Mouse (Mus musculus): ENCODE results near the gene Aqp1.

Aqp1 gene

DNA sequence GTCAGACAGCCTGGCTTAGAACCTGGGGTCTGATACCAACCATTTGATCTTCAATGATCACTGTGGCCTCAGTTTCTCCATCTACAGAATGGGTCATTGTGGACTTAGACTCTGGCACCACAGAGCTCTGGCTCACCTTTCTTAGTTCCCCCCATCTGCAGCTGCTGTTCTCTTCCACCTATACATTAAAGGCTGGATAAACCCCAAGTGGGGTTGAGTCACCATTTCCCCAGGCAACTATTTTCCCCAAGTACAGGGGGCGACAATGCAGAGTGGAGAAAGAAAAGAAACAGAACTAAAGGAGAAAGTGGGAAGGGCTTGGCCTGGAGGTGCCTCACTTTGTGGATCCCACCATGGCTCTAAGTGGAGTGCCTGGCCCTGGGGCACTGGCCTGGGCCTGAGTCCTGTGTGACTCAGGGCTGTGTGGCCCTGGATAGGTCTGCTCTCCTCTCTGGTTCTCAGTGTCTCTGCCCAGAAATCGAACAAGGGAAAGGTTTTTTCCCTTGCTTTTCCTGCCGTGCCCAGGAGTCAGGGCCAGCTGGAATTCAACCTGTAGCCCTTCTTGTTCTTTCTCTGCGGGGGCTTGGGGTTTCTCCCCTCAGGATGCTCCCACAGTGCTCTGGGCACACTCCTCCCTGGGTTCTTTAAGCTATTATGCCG is 20.9 kb downstream of the Aqp1 start:
- no peak for DNase-seq (ENCODE audit: low read depth, low spot score)

DNA sequence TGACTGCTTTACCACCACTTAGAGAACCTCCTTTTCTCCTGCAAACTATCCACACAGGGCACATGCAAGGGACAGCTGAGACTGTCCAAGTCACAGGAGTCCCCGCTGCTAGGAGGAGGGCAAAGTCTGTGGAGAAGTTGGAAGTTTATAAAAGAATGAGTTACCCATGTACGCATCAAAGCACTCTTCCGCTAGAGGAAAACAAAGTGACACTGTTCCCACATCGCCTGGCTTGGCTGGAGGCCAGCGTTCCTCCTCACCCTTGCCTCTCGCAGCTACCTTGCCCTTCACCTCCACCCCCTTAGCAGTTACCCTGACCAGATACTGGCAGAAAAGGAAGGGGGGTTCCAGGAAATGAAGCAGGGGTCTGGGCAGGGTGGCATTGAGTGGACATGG is 21.4 kb downstream of the Aqp1 start:
- DNase-seq (ENCODE audit: low read depth, low spot score) = no peak

DNA sequence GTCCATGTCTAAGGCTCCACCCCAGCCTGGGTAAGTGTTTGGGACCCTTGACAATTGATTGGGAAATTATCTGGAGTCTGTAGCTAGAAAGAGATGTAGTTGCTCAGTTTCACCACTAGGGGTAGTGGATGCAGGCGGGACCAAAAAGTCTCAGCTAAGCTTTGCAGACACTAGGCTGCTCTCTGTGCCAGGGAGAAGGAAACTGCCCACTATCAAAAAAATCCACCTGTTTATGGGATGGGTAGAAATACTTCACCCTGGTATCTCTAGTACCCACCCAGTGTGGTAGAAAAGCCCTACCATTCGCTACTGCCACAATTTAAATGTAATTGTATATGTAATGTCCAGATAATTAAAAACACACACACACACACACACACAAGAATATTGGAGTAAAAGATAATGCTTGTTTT is 22.5 kb downstream of the Aqp1 start:
- DNase-seq (ENCODE audit: low read depth, low spot score) = peak; percentile 72

DNA sequence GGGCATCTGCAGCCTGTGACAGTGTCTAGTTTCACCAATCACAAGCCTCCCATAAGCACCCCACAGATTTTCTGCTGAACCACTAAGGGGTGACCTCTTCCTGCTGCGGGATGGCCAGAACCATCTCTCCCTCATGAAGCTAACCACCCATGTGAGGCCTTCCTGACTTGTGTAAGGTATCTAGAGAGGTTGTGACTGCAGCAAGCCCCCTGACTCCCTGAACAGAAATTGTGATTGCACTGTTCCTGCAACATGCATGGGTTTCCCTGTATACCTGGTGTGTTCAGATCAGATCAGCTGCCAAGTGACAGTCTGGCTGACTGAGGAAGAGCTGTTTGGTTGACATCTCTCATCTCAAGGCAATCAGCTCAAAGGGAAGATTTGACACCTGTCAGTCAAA is 26.4 kb downstream of the Aqp1 start:
- DNase-seq (ENCODE audit: low read depth, low spot score) = no peak

DNA sequence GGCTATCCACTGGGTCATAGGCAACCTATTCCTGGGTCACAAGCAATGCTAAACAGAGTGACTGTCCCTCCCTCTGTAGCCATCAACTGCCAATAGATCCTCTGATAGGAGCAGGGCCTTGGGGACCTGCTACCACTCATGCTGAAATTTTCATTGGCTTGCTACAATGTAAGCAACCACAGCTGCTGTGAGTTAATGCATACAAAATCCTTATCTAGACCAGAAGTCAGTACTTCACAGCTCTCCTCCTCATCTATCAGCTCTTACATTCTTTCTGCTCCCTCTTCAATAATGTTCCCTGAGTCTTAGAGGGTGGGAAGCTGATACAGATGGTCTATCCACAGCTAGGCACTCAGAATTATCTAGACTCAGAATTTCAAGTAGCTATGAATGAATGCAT is 30.9 kb downstream of the Aqp1 start:
- DNase-seq (ENCODE audit: low read depth, low spot score) = no peak

DNA sequence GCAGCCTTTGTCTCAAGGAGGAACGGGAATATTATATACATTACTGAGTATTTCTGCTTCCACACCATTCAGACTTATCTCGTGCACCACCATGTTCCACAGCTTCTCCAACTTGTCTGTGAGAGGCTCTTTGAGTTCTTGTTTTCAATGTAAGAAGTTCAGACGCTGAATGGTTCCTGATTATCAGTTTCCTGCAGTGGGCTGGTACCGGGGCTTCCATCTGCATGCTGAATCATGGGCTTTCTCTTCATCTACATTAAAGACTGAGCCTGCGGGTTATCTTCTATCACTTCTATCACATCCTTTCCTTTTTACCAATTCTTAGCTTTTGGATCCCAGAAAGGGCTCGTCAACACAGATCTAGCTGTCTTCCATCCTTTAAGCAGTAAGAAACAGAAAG is 34.6 kb downstream of the Aqp1 start:
- no peak for DNase-seq (ENCODE audit: low read depth, low spot score)

DNA sequence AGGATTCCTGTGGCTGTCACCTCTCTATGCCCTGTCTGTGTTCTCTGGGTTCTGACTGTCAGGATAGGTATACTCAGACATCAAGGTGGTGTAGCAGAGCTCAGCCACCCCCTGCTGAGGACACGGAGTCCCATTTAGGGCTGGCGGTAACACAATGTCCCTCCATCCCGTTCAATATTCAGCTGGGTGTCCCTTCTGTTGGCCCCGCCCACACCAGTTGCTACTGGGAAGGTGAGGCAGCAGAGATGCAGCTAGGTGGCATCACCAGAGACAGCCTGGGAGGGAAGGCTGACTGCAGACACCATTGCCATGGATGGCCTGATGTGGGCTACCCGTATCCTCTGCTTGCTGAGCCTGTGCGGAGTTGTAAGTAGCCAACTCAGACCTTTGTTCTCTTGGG is 39.8 kb downstream of the Aqp1 start, which contains the start of gene Ghrhr:
TSS of gene Ghrhr (plus strand) at position 220 of the 400 bp plus-strand sequence.
- no peak for DNase-seq (ENCODE audit: low read depth, low spot score)

DNA sequence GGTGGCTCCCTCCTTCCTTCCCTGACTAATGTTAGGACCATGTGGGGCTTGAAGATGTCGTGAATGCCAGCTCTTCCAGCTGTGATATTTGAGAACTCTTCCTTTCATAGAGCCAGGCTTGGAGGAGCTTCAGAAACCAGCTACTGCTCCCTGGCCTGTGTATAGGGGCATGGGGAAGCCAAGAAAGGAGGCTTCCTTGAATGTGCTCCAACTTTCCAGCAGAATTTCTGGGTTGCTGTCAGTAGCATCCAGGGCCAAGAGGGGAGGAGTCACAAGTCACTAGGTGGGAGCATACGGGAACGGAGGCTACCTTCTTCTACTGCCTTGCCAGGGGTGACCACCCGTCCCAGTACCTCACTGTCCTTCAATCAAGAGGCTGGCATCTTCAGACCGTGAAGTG is 40.3 kb downstream of the Aqp1 start:
- DNase-seq (ENCODE audit: low read depth, low spot score) = no peak

DNA sequence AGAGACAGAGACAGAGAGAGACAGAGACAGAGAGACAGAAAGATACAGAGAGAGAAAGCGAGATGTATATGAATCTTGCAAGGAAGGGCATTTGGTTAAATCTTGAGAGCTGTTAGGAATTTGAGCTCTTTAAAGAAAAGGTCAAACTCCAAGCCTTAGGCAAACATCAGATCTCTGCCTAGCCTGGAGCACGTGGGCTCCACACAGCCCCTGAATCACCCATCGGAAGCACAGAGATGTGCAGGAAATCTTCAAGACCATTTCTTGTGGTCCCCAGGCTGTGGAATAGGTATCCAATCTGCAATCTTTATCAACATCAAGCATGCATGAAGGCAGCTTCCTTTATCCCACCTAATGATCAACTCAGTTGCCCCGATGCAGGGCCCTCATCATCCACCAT is 41.2 kb downstream of the Aqp1 start:
- no peak for DNase-seq (ENCODE audit: low read depth, low spot score)

DNA sequence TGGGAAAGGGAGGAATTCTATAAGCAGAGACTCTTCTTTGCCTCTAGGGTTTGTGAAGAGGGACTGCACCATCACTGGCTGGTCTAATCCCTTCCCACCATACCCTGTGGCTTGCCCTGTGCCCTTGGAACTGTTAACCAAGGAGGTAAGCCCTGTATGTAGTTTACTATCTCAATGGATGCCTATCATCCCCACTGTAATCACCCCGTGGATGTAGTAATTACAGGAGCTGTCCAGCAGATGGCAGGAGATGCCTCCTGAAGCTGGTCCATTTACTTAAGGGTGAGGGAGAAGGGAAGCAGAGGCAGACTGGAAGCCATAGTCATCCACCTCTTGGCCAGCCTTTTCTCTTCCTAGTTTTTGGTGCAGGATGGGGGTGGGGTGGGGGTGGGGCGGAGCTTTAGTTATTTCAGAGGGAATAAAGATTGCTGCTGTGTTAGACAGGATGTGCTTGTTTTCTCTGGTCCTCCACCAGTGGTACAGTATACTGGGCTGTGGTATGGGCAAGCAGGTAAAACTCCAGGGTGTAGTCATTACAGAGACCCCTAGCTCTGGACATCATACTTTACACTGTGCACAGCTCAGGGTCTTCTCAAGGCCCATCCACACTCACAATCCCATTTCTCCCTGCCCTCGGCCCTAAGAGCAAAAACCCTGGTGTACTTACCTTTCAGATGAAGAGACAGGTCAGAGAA is 43.6 kb downstream of the Aqp1 start:
- peak; percentile 69 for DNase-seq (ENCODE audit: low read depth, low spot score)

DNA sequence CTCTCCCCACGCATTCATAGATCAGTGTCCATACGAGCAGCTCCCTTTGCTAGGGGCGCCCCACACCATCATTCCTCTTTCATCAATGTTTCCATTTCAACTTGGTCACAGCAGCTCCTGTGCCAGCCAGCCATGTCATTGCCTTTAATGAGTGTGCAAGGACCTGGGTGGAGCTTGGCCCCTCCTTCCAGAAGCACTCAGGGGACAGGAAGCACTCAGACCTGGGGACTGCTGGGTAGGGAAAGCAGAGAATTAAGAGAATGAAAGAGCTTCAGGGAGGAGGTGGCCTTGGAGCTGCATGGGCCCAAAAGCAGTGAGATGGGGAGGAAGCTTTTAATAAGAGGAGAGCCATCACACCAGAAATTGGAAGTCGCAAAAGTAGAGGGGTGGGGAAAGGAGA is 45.7 kb downstream of the Aqp1 start:
- no peak for DNase-seq (ENCODE audit: low read depth, low spot score)

DNA sequence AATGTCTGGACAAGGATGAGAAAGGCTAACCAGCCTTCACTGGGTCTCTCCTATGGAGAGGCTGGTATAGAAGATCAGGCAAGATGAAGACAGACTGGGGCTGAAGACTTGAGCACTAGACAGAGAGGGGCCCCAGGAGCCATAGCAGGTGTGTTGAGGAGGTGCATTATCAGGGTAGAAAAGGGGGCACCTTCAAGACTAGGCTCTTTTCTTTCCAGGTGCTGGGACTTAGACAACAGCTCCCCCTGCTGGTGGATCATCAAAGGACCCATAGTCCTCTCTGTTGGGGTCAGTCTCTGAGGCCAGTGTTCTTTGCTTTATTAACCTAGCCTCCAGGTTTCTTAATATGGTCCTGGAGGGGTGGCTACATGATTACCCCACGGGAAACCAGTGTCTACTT is 47.7 kb downstream of the Aqp1 start:
- peak; percentile 28 for DNase-seq (ENCODE audit: low read depth, low spot score)

DNA sequence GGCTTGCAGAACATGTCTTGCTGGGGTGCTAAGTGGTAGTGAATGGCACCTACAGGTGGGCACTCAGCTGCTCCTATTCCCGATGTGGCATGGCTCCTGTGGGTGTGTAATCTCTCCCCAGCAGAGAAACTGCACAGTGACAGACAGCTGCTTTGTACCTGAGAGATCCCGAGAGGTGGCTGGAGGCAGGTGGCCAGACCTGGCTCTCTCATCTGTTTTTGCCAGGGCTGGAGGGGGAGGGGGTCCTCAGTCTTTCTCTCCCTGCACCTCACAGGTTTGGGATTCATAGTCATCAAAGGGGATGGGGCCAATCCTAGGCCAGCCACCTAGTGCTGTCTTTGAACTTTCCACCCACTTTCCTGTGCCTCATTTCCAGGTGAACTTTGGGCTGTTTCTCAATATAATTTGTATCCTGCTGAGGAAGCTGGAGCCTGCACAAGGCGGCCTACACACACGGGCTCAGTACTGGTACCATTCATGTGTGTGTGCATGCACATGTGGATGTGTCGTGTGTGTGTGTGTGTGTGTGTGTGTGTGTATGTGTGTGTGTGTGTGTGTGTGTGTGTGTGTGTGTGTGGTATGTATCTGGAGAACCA is 48.2 kb downstream of the Aqp1 start:
- DNase-seq (ENCODE audit: low read depth, low spot score) = no peak

DNA sequence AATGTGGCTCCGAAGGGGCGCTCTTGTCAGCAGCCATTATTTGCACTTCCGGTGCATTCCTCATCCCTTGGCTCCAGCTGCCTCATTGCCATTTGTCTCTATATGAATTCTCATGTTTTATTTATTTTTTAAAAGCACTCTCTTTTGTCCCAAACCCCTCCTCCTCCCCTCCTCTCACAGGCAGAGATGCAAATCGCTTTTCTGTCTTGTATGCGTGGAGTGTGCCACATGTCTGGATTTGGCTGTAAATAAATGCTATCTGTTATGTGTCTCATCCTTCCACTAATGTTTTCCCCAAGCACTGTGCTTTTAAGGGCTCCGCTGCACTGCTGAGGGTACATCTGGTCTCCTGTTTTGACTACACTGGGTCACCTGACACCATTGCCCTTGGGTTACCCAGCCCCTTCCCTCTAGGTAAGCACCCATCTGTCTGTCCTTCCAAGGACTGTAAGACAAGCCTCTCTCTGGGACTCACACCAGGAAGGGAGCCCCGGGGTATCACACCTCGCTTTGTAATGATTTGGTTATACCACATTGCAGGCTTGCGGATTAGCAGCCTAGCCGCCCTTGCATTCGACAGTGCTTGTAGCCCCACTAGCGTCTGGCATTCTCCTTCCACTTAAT is 52.4 kb downstream of the Aqp1 start:
- DNase-seq (ENCODE audit: low read depth, low spot score) = no peak

DNA sequence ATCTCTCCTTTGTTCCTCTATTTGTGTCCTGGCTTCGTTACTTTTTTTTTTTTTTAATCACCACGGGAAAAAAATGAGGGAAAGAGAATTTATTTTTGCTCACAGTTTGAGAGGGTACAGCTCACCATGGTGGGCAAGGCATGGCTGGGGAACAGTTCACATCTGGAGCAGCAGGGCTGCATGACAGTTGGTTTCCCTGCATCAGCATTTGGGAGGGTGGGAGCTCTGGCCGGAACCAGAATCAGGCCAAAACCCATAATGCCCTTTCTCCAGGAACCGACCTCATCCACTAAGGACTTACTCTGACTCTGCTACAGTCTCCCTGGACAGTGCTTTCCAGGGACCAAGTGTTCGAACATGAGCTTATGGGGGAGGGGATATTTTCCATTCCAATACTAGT is 53.1 kb downstream of the Aqp1 start:
- DNase-seq (ENCODE audit: low read depth, low spot score) = no peak

DNA sequence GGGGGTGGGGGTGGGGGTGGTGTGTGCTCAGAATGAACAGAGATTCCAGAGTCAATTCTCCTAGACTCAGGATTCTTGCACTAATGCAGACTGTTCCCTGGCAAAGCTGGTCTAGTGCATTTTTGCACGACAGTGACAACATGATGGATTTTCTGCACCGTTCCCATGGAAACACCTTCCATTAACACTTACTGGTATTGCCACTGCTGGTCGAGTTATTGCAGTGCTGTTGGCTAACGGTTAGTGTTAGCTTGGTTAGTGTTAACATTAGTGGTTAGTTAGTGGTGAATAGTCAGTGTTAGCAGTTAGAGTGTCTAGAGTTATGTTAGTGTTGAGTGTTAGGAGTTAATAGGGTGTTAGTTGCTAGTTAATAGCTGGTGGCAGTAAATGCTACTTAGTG is 55.6 kb downstream of the Aqp1 start:
- DNase-seq (ENCODE audit: low read depth, low spot score) = no peak

DNA sequence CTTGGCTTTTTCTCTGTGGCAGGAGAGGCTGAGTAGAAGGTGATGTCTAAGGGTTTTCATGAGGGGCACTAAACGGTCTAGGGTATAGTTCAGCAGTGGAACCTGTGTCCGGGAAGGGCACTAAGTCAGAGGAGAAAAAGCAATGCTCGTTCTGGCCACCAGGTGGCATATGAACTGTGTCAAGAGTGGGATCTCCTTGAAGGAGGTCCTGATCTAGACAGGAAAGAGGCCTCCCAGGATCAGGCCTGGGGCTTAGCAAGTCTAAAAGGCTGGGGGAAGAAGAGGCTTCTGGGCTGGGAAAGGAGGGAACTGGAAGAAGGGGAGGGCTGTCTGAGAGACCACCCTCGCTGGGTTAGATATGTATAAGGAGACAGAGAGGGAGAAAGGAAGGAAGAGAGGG is 56.2 kb downstream of the Aqp1 start:
- DNase-seq (ENCODE audit: low read depth, low spot score) = peak; percentile 72

DNA sequence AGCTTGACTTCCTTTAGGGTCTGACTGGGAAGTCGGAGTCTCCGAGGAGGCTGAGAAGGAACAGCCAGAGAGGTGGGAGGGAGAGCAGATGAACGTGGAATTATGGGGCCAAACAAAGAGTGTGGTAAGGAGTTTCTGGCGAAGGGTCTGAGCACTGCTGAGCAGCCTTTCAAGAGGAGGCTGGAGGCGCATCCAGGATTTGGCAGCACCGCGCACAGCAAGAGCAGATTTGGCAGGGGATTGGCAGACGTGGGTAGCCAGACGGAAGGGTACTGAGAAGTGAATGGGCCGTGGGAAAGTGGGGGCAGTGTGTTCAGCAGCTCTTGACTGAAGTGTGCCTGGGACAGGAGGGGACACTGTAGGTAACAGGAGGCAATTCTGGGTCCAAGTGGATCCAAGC is 58.6 kb downstream of the Aqp1 start:
- no peak for DNase-seq (ENCODE audit: low read depth, low spot score)

DNA sequence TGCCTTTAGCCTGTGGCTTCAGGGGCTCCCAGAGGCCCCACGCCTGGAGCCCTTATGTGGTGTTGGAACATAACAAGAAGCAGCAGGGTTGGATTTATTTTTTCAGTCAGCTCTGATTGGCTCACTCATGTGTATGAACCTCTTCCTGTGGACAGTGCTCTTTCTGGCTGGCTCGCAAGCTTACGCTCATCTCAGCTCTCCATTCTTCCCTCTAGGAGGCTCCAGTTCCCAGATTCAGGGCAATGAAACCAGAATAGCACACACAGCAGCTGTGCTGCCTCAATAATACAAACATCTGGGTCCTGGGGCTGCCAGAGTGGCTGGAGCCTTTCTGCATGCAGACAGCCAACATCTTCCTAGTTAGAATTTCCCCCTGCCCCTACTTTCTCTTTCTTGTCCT is 59.9 kb downstream of the Aqp1 start:
- DNase-seq (ENCODE audit: low read depth, low spot score) = no peak

DNA sequence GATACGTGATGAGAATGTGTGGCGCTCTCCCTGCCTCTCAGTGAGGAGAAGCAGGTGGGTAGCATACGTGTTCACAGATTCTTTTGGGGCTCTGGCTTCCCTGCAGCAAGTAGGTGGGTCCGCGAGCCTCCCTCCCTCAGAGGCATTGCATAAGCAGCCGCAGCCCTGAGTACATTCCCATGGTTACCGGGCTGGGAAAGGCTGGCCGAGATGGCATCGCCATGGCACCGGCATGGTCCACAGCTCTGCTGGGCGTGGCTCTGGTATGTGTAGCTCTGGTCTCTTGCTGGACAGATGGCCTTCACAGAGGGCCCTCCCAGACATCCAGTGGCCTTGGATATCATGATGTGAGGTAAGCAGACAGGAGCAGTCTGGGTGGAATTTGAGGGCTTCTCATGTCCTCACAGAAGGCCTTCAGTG is 60.4 kb downstream of the Aqp1 start:
- no peak for DNase-seq (ENCODE audit: low read depth, low spot score)

Measured in ES-CJ7 (cell line).